Mouse (Mus musculus): ENCODE data around the gene Rps6ka2. TPM values are rescaled to one million over a fixed set of nuclear protein-coding genes. Genes with fewer than 3 reads are reported as not detected.
"Not testable (repeated sequence)": the region's sequence is repeated elsewhere in the genome, so short reads cannot be mapped to it uniquely, and the experiment has no call there.

Rps6ka2 gene
- total RNA-seq, 2 experiments from 2014 or later, result 10.3 to 17.6 TPM

- DNase-seq, result peak in 1 of 2 experiments; percentile 36
Measured at GRCm38 (mm10) chr17:7170304-7171295, 685 bp downstream of the Rps6ka2 start.

DNA sequence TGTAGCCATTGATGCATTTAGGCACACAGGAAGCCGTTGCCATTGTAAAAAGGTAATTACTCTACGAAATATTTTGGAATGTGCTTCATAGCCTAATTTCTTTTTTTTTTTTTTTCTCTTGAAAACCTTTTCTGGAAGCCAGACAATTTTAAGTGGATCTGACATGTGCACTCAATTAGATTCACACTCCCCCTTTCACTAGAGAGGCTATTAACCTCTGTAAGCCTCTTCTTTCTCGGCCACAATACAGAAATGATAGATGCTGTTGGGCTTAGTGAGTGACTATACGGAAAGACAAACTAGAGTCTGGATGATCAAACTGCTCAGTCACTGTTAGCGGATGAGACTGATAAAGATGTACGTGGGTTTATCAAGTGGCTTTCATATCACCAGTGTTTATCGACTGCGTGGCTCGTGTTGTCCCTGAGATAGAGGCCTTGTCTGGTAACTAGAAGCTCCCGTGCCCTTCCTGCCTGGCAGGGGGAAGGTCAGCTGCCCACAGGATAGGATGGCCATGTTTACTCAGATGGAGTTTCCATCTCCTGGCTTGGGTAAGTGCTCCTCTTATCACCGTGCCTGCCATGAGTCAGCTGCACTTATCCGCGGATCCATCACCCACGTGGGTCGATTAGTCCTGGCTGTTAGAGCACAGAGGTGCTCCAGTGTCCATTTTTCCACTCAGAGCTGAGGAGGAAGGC lies 3.6 kb downstream of the Rps6ka2 start:
- peak; percentile 38 to 54 for DNase-seq

GRCm38 (mm10) chr17:7175293-7175692 lies 5.4 kb downstream of the Rps6ka2 start:
- no peak for DNase-seq

DNA sequence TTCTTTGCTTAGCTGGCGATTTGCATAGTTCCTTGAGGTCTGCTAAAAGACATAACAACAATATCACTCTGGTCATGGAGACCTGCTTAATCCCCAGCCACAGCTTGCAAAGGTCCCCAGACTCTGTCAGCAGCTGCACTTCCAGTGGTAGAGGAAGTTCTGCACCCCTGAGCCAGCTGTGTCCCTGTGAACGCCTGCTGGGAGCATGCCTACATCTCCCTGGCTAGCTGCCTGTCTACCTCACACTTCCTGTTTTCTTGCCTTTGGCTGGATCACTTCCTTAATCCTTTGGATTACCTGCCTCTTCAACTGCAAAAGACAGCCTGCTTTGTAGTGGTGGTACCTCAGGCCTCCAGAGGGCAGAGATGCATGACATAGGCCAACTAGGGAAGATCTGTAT lies 6.5 kb downstream of the Rps6ka2 start:
- DNase-seq, result peak in 1 of 2 experiments; percentile 42

DNA sequence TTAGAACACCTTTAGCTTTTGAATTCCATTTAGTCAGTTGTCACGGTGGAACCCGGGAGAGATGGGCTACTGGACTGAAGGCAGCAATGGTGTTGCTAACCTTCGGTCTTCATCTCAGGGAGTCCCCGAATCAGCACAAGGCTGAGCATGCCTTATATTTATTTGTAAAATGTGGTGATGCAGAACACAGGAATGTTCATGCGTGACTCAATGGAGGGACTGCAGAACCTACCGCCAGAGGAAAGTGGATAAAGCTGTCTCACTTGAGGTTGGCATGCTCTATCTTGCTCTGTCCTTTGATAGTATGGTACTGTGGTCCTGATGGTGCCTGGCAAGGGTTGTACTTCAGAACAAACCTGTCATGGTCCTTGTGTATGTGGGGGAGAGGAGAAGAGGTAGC lies 8.3 kb downstream of the Rps6ka2 start:
- no peak for DNase-seq

- no peak for DNase-seq
Measured at GRCm38 (mm10) chr17:7182187-7182586, 12.3 kb downstream of the Rps6ka2 start.

DNA sequence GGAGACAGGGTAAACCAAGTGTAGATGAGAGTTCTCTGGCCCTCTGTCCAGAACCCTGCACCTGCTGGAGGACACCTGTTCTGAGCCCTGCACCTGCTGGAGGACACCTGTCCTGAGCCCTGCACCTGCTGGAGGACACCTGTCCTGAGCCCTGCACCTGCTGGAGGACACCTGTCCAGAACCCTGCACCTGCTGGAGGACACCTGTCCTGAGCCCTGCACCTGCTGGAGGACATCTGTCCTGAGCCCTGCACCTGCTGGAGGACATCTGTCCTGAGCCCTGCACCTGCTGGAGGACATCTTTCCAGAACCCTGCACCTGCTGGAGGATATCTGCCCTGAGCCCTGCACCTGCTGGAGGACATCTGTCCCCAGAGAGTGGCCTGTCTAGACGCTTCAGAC lies 17.1 kb downstream of the Rps6ka2 start:
- DNase-seq, result not testable (repeated sequence)

DNA sequence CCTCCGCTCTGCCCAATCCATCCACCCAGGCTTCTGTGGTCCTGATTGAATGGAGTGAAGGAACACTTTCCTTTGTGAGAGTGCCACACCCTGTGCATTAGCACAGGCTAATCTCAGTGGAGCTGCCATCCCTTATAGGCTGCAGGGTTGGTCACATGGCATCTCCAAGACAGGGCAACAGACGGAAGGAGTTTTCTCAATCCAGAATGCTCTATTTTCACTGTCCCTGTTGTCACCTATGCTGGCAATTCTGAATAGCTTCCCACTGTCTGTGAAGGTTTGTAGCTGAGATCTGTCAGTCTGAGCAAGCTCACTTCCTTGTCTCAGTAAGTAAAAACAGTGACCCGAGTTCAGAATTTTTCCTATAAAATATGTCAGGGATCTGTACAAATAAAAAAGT lies 19.5 kb downstream of the Rps6ka2 start:
- no peak for DNase-seq

GRCm38 (mm10) chr17:7189975-7190374 lies 20.1 kb downstream of the Rps6ka2 start:
- DNase-seq, result no peak

- DNase-seq, result peak in 1 of 2 experiments; percentile 39
Measured at GRCm38 (mm10) chr17:7194140-7194840, 24.4 kb downstream of the Rps6ka2 start.

GRCm38 (mm10) chr17:7197121-7197925 lies 27.4 kb downstream of the Rps6ka2 start:
- no peak for DNase-seq

DNA sequence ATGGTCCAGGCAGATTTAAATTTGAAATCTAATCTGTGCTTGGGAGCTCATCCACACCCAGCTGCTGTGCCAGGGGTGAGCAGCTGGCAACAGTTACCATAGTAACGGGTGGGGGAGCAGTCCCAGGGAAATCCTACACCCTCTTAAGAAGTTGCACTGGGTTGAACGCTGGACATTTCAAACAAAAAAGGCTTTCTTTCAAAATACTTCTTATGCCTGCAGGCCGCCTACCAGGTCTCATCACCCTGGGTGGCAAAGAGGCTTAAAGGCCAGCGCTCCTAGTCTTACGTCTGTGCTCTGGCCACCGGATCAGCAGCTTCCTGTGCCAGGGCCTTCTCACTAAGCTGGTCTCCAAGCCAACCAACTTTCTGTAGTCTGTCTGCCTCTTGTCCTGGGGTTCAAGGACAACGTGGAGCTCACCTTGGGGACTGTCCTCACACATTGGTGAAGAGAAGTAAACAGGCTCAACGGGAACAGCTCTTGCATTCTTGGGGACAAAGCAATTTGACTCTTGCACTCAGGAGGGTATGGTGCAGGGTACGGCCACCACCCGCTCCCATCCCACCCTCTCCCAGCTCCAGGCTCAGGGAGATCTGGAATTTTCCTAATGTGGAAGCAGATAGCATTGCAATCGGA lies 35.0 kb downstream of the Rps6ka2 start:
- no peak for DNase-seq

- no peak for DNase-seq
Measured at GRCm38 (mm10) chr17:7206434-7207145, 36.7 kb downstream of the Rps6ka2 start.

DNA sequence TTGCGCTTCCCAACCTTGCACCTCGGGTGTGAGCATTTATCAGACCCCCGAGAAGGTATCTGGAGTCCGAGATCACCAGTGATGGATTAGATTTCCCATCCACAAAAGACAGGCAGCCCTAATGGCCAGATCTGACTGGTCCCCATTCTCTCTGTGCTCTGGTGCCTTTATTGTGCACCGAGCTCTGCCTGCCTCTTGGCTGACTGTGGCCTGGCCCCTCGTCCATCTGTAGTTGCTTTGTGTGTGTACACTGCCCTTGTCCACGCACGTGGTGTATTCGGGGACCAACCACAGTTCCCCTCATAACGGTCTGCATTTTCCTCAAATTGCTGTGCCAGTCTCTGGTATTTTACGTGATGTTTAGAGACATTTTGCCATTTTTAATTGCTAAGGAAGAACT lies 40.7 kb downstream of the Rps6ka2 start:
- DNase-seq, result no peak

DNA sequence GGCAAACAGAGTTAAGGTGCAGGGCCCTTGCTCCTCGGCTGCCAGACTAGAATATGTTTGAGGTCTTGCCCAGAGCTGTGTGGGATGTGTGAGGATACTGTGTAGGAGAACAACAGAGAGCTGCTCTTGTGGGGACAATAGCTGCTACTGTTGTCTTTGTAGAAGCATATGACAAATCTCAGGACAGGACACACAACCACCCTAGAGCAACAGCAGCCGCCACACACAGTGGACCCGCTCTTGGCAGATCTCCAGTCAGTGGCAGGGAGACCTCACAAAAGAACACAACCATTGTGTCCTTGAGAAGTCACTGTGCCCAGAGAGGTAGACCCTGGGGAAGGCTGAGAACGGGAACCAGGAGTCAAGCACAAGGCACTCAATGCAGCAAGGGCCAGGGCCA lies 42.0 kb downstream of the Rps6ka2 start:
- peak; percentile 12 to 18 for DNase-seq

DNA sequence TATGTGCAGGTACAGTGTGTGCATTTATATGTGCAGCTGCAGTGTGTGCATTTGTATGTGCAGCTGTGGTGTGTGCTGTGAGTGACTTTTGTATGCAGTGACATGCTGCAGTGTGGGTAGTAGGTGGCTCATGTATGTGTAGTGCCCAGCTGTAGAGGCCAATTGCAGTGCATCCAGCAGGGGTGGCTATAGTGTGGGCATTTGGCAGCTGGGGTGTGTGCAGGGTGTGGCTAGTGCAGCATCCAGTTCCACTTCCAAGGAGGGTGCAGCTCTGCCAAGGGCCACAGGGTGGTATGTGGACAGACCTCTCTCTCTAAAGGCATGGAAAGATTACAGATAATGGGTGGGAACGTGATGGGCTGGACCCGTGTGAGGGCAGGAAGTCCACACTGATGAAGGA lies 43.3 kb downstream of the Rps6ka2 start:
- no peak for DNase-seq

DNA sequence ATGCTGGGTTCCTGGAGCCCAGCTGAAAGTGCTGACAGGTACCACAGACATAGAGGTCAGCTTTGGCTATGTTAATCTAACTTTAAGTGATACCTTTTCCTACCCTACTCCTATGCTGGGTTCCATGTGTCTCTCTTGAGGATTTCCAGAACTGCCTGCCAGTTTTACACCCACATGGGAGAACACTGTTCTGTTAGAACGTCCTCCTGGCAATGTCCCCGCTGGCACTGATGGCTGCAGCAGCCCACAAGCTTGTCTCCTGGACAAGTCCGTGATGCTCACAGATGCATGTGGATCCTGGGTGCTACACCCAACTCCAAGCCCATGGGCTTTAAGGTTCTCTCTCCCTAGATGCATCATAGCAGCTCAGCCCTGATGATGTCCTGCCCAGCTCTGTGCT lies 44.1 kb downstream of the Rps6ka2 start:
- no peak for DNase-seq

DNA sequence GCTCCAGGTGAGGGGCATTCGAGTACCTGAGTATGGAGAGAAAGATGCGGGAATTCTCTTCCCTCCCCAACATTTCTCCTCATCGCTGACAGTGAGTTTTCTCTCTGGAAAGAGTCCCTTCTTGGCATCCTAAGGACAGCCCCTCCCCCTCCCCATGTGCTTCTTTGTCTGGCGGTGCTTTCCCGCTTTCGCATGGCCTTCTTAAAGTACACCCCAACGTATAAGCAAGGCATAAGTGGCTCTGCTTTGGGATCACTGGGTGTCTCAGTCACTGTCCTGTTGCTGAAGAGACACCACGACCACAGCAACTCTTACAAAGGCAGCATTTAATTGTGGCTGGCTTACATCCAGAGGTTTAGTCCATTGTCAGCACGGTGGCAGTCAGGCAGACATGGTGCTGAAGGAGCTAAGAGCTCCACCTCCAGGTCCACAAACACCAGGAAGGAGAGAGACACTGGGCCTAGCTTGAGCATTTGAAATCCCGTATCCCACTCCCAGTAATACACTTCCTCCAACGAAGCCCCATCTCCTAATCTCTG lies 47.9 kb downstream of the Rps6ka2 start:
- no peak for DNase-seq

DNA sequence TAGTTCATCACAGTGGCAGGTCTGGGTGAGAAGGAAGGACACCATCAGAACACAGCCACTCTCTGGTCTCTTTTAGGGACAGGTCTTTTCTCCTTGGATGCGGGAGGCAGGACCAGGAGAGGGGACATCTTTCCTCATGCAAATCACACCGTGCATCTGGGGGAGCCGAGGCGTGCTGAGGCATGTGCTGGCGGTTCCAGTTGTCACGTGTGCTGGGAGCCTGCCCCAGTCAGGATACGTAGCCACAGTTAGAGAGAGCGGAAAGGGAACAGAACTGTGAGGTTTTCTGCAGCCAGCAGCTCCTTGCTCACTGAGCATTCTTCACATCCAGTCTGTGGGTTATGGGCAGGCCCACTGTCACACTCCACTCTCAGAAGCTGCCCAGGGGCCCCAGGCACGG lies 48.5 kb downstream of the Rps6ka2 start:
- DNase-seq, result no peak

- no peak for DNase-seq
Measured at GRCm38 (mm10) chr17:7219044-7219718, 49.3 kb downstream of the Rps6ka2 start.

Measured in adrenal gland, postnatal 36 days (tissue).